ENCODE assay signal across 16 mouse cellular contexts in the genomic region with DNA sequence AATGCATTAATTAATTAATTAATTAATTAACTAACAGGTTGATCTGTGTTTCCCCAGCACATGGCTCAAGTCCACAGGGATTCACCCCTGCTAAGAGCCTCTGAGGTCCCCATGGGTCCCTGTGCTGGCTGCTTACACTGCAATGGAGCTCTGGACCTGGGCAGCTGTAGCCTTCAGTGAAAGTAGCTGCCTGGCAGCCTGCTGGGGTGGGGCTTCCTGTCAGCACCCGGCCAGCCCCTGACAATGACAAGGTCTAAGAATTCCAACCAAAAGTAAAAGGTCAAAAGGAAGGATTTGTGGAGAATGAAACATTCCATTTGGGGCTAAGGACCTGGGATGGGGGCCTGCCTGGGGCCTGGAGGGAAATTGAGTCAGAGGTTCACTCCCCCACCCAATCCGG. TPM values are rescaled to one million over a fixed set of nuclear protein-coding genes. Genes with fewer than 3 reads are reported as not detected.
DNase-seq lines count a peak whose midpoint lies in the region; ATAC-seq lines count a peak whose summit lies in the region.
"Had no signal": no experiment of that assay in that cellular context is flagged by ENCODE, and none has a peak within 500 bp of the region (broad histone marks: within the 10 kb centered on the region; RNA-seq: fewer than 3 reads in every experiment).

No protein-coding gene starts in this region.

- peak overlapping the region; percentile 88; the same call in 1 of the 2 replicates for H3K4me2 ChIP-seq in heart, embryonic 13.5 days
- H3K4me2 ChIP-seq: embryonic facial prominence, embryonic 12.5 days had no signal

- no peak overlapping the region for H3K4me3 ChIP-seq in heart, embryonic 13.5 days
- H3K4me3 ChIP-seq: embryonic facial prominence, embryonic 12.5 days; hindbrain, embryonic 15.5 days; neural tube, embryonic 13.5 days had no signal

- intact Hi-C loops in heart, postnatal 25 days (cut with DNase I) = no loop called here

- H3K27ac ChIP-seq in heart, embryonic 13.5 days (replicated peaks) = no peak overlapping the region
- H3K27ac ChIP-seq: embryonic facial prominence, embryonic 12.5 days; hindbrain, embryonic 15.5 days; neural tube, embryonic 13.5 days had no signal

- peaks cover 47% of the 10 kb centered on the region for H3K4me1 ChIP-seq in heart, embryonic 13.5 days

- H3K36me3 ChIP-seq in heart, embryonic 13.5 days = peaks cover 4% of the 10 kb centered on the region
- H3K36me3 ChIP-seq: embryonic facial prominence, embryonic 12.5 days; hindbrain, embryonic 15.5 days; neural tube, embryonic 13.5 days had no signal

- peak; percentile 53 for DNase-seq in adrenal gland, adult 2 months
- no peak for DNase-seq in adrenal gland, adult 8-10 months
- no peak for DNase-seq in heart, postnatal 25 days (ENCODE audit: low spot score)
- peak; percentile 24 for DNase-seq in thymus, postnatal 4 days
- DNase-seq in thymus, postnatal 14 days = no peak
- no peak for DNase-seq in retina, postnatal 1 day
- DNase-seq in right cerebral cortex, adult 18-20 months = no peak

- 31% methylated on average over 2 of the region's 2 CpGs for WGBS in heart, embryonic 13.5 days

- peaks cover 21% of the 10 kb centered on the region for H3K27me3 ChIP-seq in heart, embryonic 13.5 days (replicated peaks)
- H3K27me3 ChIP-seq: hindbrain, embryonic 15.5 days had no signal

- no peaks in the 10 kb centered on the region for H3K9me3 ChIP-seq in heart, embryonic 13.5 days
- H3K9me3 ChIP-seq: embryonic facial prominence, embryonic 12.5 days; hindbrain, embryonic 15.5 days; neural tube, embryonic 13.5 days had no signal

- 0 out of 2 replicates have a peak overlapping the region, but pooled peaks have one; percentile 33 for H3K9ac ChIP-seq in heart, embryonic 13.5 days
- H3K9ac ChIP-seq: embryonic facial prominence, embryonic 12.5 days; hindbrain, embryonic 15.5 days; neural tube, embryonic 13.5 days had no signal

- ATAC-seq in heart, embryonic 13.5 days (ENCODE audit: extremely low read depth, insufficient number of reproducible peaks, low FRiP score, low TSS enrichment) = no peak

RNA-seq across cellular contexts. Expression of a gene that starts 4.2 kb away (rescaled TPM):
- total RNA-seq in adrenal gland, adult 2 months (2021) = 10 to 100 TPM; 17.0 to 37.1 TPM
- polyA plus RNA-seq in adrenal gland, adult 2 months (2012; rRNA removed) = 16.6 and 19.4 TPM in 2 replicates
- 10 to 100 TPM; 17.4 to 34.0 (median 28.1) TPM for total RNA-seq in adrenal gland, adult 8-10 months (2022)
- 4.9 and 6.0 TPM in 2 replicates for polyA plus RNA-seq in heart, embryonic 13.5 days (2015; fragmentation: Nextera tagmentation; extraction: Ambion mirVana)
- 10 to 100 TPM; 10.7 to 11.4 TPM for total RNA-seq in heart, postnatal 25 days (2021)

RNA-seq across cellular contexts. Expression of a gene that starts 53.1 kb away (rescaled TPM):
- total RNA-seq in adrenal gland, adult 2 months (2021) = not detected
- not detected in 2 replicates for polyA plus RNA-seq in adrenal gland, adult 2 months (2012; rRNA removed)
- total RNA-seq in adrenal gland, adult 8-10 months (2022) = not detected
- polyA plus RNA-seq in heart, embryonic 13.5 days (2015; fragmentation: Nextera tagmentation; extraction: Ambion mirVana) = not detected in 2 replicates
- total RNA-seq in heart, postnatal 25 days (2021) = under 1 TPM in 1 of 2 experiments, not detected in 1; 0.08 TPM
- total RNA-seq: adrenal gland, adult 18-20 months; left cerebral cortex, adult 18-20 months had no signal
- polyA plus RNA-seq: forebrain, embryonic 11.5 days; limb, embryonic 14.5 days; midbrain, postnatal 0 days; neural tube, embryonic 13.5 days had no signal

Comparison
In these comparisons a context has a peak if more than half of its experiments do, and no peak if none do; other contexts are left out.
1. DNase-seq: peak in adrenal gland, adult 2 months (single experiment) and thymus, postnatal 4 days (single experiment); none in adrenal gland, adult 8-10 months (single experiment), heart, postnatal 25 days (single experiment), thymus, postnatal 14 days (single experiment), retina, postnatal 1 day (single experiment) and right cerebral cortex, adult 18-20 months (single experiment).